Mouse (Mus musculus): ENCODE results near the gene Insc.

DNA sequence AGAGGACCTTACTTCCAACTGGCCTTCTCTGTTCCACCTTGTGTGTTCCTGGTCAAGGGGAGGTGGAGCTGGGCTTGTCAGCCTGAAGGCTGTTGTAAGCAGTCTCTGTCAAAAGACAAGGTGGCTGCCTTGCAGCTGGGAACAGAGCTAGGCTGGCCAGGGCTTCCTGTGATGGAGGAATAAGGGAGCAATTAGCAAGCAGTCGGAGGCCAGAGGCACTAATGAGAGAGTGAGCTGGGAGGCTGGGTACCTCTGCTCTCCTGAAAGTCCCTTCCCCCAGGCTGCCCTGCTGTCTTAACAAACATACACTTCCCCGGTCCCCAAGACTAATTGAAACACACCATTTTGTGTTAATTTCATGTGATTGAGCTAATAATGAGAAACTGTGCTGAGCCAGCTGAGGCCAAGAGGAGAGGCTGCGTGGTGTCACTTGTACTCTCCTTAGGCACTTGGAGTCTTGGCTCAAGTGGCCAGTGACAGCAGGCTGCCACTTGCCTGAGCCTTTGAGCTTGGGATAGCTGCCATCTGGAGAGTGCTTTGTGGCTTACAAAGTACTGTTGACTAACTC, 99.2 kb downstream of the Insc start:
- no peak for TF ChIP-seq TAL1 (IDR thresholded peaks at IDR 0.05; ENCODE audit: low read length)
- TF ChIP-seq GATA1 (IDR thresholded peaks at IDR 0.05; ENCODE audit: low read length) = no peak

All from erythroblast, embryonic 14.5 days (primary cell).